Mouse (Mus musculus) lung, embryonic 16.5 days (tissue): Measurements from ENCODE around the gene Olfr487. TPM values are rescaled to one million over a fixed set of nuclear protein-coding genes. Genes with fewer than 3 reads are reported as not detected.

Source experiments
- ATAC-seq: fragments of 200-750 bp; cut with Nextera tagmentation; 2 replicates; pipeline ENCODE4 v1.8.0; 2017; ENCODE audit warnings: low read depth, mild to moderate bottlenecking, moderate library complexity
- H3K27ac ChIP-seq: fragments of 300-500 bp; sonication (generic); 2 replicates; pipeline ENCODE4 v1.5.1; 2014; ENCODE audit warnings: mild to moderate bottlenecking, control low read depth, low read length
- H3K27me3 ChIP-seq: fragments of 300-500 bp; sonication (generic); 2 replicates; pipeline ENCODE4 v1.6.1; 2014; ENCODE audit warnings: low read depth, low read length, mixed read lengths; ENCODE audit not compliant: control insufficient read depth, insufficient read depth
- H3K36me3 ChIP-seq: fragments of 300-500 bp; sonication (generic); 2 replicates; pipeline ENCODE4 v1.6.1; 2014; ENCODE audit warnings: low read length; ENCODE audit not compliant: control insufficient read depth, insufficient read depth
- H3K4me1 ChIP-seq: fragments of 300-500 bp; sonication (generic); replicated peaks from 2 replicates; pipeline ENCODE4 v1.6.1; 2014; ENCODE audit warnings: low read length, mixed read lengths; ENCODE audit not compliant: control insufficient read depth, insufficient read depth
- H3K4me2 ChIP-seq: fragments of 300-500 bp; sonication (generic); 2 replicates; pipeline ENCODE4 v1.6.1; 2014; ENCODE audit warnings: low read depth, low read length, control low read depth
- H3K4me3 ChIP-seq: fragments of 300-500 bp; sonication (generic); 2 replicates; pipeline ENCODE4 v1.5.1; 2014; ENCODE audit warnings: mild to moderate bottlenecking, low read length, control low read depth
- H3K9ac ChIP-seq: fragments of 300-500 bp; sonication (generic); 2 replicates; pipeline ENCODE4 v1.6.1; 2014; ENCODE audit warnings: low read length, control low read depth
- H3K9me3 ChIP-seq: fragments of 300-500 bp; sonication (generic); 2 replicates; pipeline ENCODE4 v1.6.1; 2016; ENCODE audit warnings: low read length; ENCODE audit not compliant: control insufficient read depth
- polyA plus RNA-seq: library from polyadenylated mRNA; unstranded; fragments of >200 nt; fragmentation: Nextera tagmentation; extraction: Ambion mirVana; gene quantifications from 2 replicates; pipeline ENCODE4 v1.2.1, GENCODE M21; 2015

The Olfr487 gene
- polyA plus RNA-seq, 1 experiment from 2014 or later: not detected

DNA sequence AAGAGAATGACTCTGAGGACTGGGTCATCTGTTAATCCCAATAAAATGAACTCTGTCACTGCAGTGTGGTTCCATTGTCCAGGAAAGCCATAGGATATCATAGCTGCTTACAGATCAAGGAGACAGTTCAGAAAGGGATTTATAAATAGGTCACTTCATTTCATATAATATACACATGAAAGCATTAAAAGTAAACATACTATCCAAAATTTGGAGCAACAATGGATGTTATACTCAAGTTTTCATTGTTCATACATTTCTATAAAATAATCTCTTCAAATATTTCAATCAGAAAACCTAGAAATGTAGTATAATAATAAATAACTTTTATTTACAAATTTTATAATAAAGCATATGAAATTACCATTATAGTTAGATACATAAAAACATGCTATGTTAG, 54.7 kb downstream of the Olfr487 start, which contains the start of gene Olfr485:
TSS of gene Olfr485 (minus strand) at position 101 of the 400 bp plus-strand sequence.
- Histone ChIP-seq H3K4me2 (no peak within 1 kb of the TSS), H3K27ac (no peak within 1 kb of the TSS), H3K27me3 (no peaks in the 10 kb centered on the region), H3K9ac (no peak within 1 kb of the TSS), H3K4me3 (no peak within 1 kb of the TSS), H3K4me1 (no peaks in the 10 kb centered on the region), H3K36me3 (no peaks in the 10 kb centered on the region), H3K9me3 (no peaks in the 10 kb centered on the region)
- ATAC-seq: no peak

Other genes with a start within 250 kb of the Olfr487 start
- gene Olfr476, start 249.8 kb downstream of the Olfr487 start, polyA plus RNA-seq: not detected in 2 replicates
- not detected in 2 replicates for gene Olfr477, start 227.9 kb downstream of the Olfr487 start, polyA plus RNA-seq
- not detected in 2 replicates for gene Olfr478, start 180.6 kb downstream of the Olfr487 start, polyA plus RNA-seq
- gene Olfr479, start 163.9 kb downstream of the Olfr487 start, polyA plus RNA-seq: not detected in 2 replicates
- gene Olfr480, start 147.3 kb downstream of the Olfr487 start, polyA plus RNA-seq: not detected in 2 replicates
- not detected in 2 replicates for gene Olfr481, start 134.8 kb downstream of the Olfr487 start, polyA plus RNA-seq
- 0.11 and 0.20 TPM in 2 replicates for gene Olfr482, start 117.0 kb downstream of the Olfr487 start, polyA plus RNA-seq
- not detected in 2 replicates for gene Olfr483, start 113.8 kb downstream of the Olfr487 start, polyA plus RNA-seq
- gene Olfr484, start 87.2 kb downstream of the Olfr487 start, polyA plus RNA-seq: not detected in 2 replicates
- not detected in 2 replicates for gene Olfr485, start 54.8 kb downstream of the Olfr487 start, polyA plus RNA-seq
- gene Olfr486, start 41.9 kb downstream of the Olfr487 start, polyA plus RNA-seq: not detected in 2 replicates
- gene Olfr488, start 43.7 kb upstream of the Olfr487 start, polyA plus RNA-seq: not detected in 2 replicates
- gene Olfr490, start 74.3 kb upstream of the Olfr487 start, polyA plus RNA-seq: not detected in 2 replicates
- gene Olfr491, start 98.8 kb upstream of the Olfr487 start, polyA plus RNA-seq: not detected in 2 replicates
- gene Olfr492, start 109.0 kb upstream of the Olfr487 start, polyA plus RNA-seq: not detected in 2 replicates
- gene Olfr493, start 132.3 kb upstream of the Olfr487 start, polyA plus RNA-seq: not detected in 2 replicates
- not detected in 2 replicates for gene Olfr494, start 150.7 kb upstream of the Olfr487 start, polyA plus RNA-seq
- not detected in 2 replicates for gene Olfr495, start 178.5 kb upstream of the Olfr487 start, polyA plus RNA-seq
- gene Olfr497, start 205.8 kb upstream of the Olfr487 start, polyA plus RNA-seq: not detected in 2 replicates